Mouse (Mus musculus): ENCODE measurements around the gene 2010111I01Rik.
A peak's percentile ranks its signal among the peaks of the same experiment; 100 is the strongest.

Gene 2010111I01Rik

GRCm38 (mm10) chr13:63315777-63316176 lies 351.1 kb downstream of the 2010111I01Rik start:
- DNase-seq (ENCODE audit: low spot score), result no peak

- no peak for DNase-seq (ENCODE audit: low spot score)
Measured at GRCm38 (mm10) chr13:63316407-63316806, 351.7 kb downstream of the 2010111I01Rik start.

GRCm38 (mm10) chr13:63317681-63318104 lies 353.0 kb downstream of the 2010111I01Rik start:
- DNase-seq (ENCODE audit: low spot score), result no peak

- no peak for DNase-seq (ENCODE audit: low spot score)
Measured at GRCm38 (mm10) chr13:63319814-63320213, 355.1 kb downstream of the 2010111I01Rik start.

- no peak for DNase-seq (ENCODE audit: low spot score)
Measured at GRCm38 (mm10) chr13:63321689-63322088, 357.0 kb downstream of the 2010111I01Rik start.

- DNase-seq (ENCODE audit: low spot score), result no peak
Measured at GRCm38 (mm10) chr13:63322756-63323155, 358.1 kb downstream of the 2010111I01Rik start.

GRCm38 (mm10) chr13:63323286-63324075 lies 358.8 kb downstream of the 2010111I01Rik start:
- DNase-seq (ENCODE audit: low spot score), result no peak

GRCm38 (mm10) chr13:63324311-63324710 lies 359.6 kb downstream of the 2010111I01Rik start:
- DNase-seq (ENCODE audit: low spot score), result no peak

- DNase-seq (ENCODE audit: low spot score), result peak; percentile 53
Measured at GRCm38 (mm10) chr13:63324978-63325848, 360.5 kb downstream of the 2010111I01Rik start.

GRCm38 (mm10) chr13:63326015-63326414 lies 361.3 kb downstream of the 2010111I01Rik start:
- no peak for DNase-seq (ENCODE audit: low spot score)

- DNase-seq (ENCODE audit: low spot score), result no peak
Measured at GRCm38 (mm10) chr13:63330236-63330860, 365.7 kb downstream of the 2010111I01Rik start.

GRCm38 (mm10) chr13:63331379-63331778 lies 366.7 kb downstream of the 2010111I01Rik start:
- DNase-seq (ENCODE audit: low spot score), result peak; percentile 70

- DNase-seq (ENCODE audit: low spot score), result peak; percentile 72
Measured at GRCm38 (mm10) chr13:63332576-63333300, 368.0 kb downstream of the 2010111I01Rik start.

- DNase-seq (ENCODE audit: low spot score), result no peak
Measured at GRCm38 (mm10) chr13:63335421-63336134, 370.9 kb downstream of the 2010111I01Rik start.

- no peak for DNase-seq (ENCODE audit: low spot score)
Measured at GRCm38 (mm10) chr13:63336335-63336734, 371.6 kb downstream of the 2010111I01Rik start.

GRCm38 (mm10) chr13:63337239-63337960 lies 372.7 kb downstream of the 2010111I01Rik start:
- DNase-seq (ENCODE audit: low spot score), result no peak

- DNase-seq (ENCODE audit: low spot score), result no peak
Measured at GRCm38 (mm10) chr13:63339946-63340345, 375.3 kb downstream of the 2010111I01Rik start.

GRCm38 (mm10) chr13:63342781-63343180 lies 378.1 kb downstream of the 2010111I01Rik start:
- DNase-seq (ENCODE audit: low spot score), result no peak

- DNase-seq (ENCODE audit: low spot score), result no peak
Measured at GRCm38 (mm10) chr13:63344481-63344880, 379.8 kb downstream of the 2010111I01Rik start.

- DNase-seq (ENCODE audit: low spot score), result no peak
Measured at GRCm38 (mm10) chr13:63345476-63346225, 381.0 kb downstream of the 2010111I01Rik start.
